16 mouse cellular contexts compared by ENCODE assay signal in genomic region chr6:28841569-28841968, GRCm38 (mm10). TPM values are rescaled to one million over a fixed set of nuclear protein-coding genes. Genes with fewer than 3 reads are reported as not detected.
DNase-seq lines count a peak whose midpoint lies in the region; ATAC-seq and TF ChIP-seq lines count a peak whose summit lies in the region.
"Had no signal": no experiment of that assay in that cellular context is flagged by ENCODE, and none has a peak within 500 bp of the region (broad histone marks: within the 10 kb centered on the region; RNA-seq: fewer than 3 reads in every experiment).

No protein-coding gene starts in this region.

- intact Hi-C loops in gastrocnemius, postnatal 36 days (cut with DNase I) = no loop called here

- no peak for TF ChIP-seq POLR2A in myocyte (IDR thresholded peaks at IDR 0.05; ENCODE audit: insufficient read length, low read depth)

- H3K9me3 ChIP-seq in midbrain, embryonic 13.5 days = no peaks in the 10 kb centered on the region
- no peaks in the 10 kb centered on the region for H3K9me3 ChIP-seq in midbrain, embryonic 16.5 days (replicated peaks; ENCODE audit: control insufficient read depth, low read length, poor library complexity, severe bottlenecking)
- no peaks in the 10 kb centered on the region for H3K9me3 ChIP-seq in heart, embryonic 10.5 days
- H3K9me3 ChIP-seq: heart, embryonic 13.5 days had no signal

- no peak overlapping the region for H3K4me2 ChIP-seq in midbrain, embryonic 13.5 days (replicated peaks)
- no peak overlapping the region for H3K4me2 ChIP-seq in midbrain, embryonic 16.5 days (ENCODE audit: low read length)
- H3K4me2 ChIP-seq in myocyte (ENCODE audit: low read depth) = peak overlapping the region; percentile 35
- H3K4me2 ChIP-seq: heart, embryonic 13.5 days had no signal

- peaks cover 3% of the 10 kb centered on the region for H3K79me2 ChIP-seq in myocyte (ENCODE audit: control insufficient read depth, insufficient read depth)

- 93% methylated on average over 3 of the region's 3 CpGs for WGBS in midbrain, embryonic 13.5 days
- WGBS in midbrain, embryonic 16.5 days = 77% methylated on average over 3 of the region's 3 CpGs
- 86% methylated on average over 3 of the region's 3 CpGs for WGBS in heart, embryonic 10.5 days

- H3ac ChIP-seq in myocyte (ENCODE audit: control insufficient read depth, insufficient read length) = no peak overlapping the region

- H3K4me1 ChIP-seq in midbrain, embryonic 13.5 days (replicated peaks) = peaks cover 40% of the 10 kb centered on the region
- H3K4me1 ChIP-seq in midbrain, embryonic 16.5 days (ENCODE audit: control insufficient read depth, insufficient read depth, low read length) = peaks cover 11% of the 10 kb centered on the region; the same call in 1 of the 2 replicates
- peaks cover 28% of the 10 kb centered on the region for H3K4me1 ChIP-seq in heart, embryonic 10.5 days

- DNase-seq in adrenal gland, postnatal 10 days = peak; percentile 51
- no peak for DNase-seq in adrenal gland, adult 18-20 months (ENCODE audit: low spot score in 2 of 2)
- peak; percentile 68 to 77 for DNase-seq in adrenal gland, postnatal 36 days
- DNase-seq in gastrocnemius, postnatal 36 days = no peak
- no peak for DNase-seq in heart, embryonic 10.5 days (ENCODE audit: low spot score)
- DNase-seq: B cell, adult 2 months; cerebellum, adult 11-12 months; cerebellum, postnatal 36 days; kidney, adult 18-20 months; kidney, postnatal 36 days; lung, postnatal 14 days had no signal

- H3K27ac ChIP-seq in midbrain, embryonic 13.5 days = peak overlapping the region; percentile 84; the same call in 1 of the 2 replicates
- no peak overlapping the region for H3K27ac ChIP-seq in midbrain, embryonic 16.5 days (ENCODE audit: low read length)
- no peak overlapping the region for H3K27ac ChIP-seq in heart, embryonic 10.5 days
- H3K27ac ChIP-seq: heart, embryonic 13.5 days had no signal

- no peak for ATAC-seq in midbrain, embryonic 13.5 days
- no peak for ATAC-seq in midbrain, embryonic 16.5 days

- H3K4me3 ChIP-seq in midbrain, embryonic 13.5 days (replicated peaks) = no peak overlapping the region
- no peak overlapping the region for H3K4me3 ChIP-seq in midbrain, embryonic 16.5 days (ENCODE audit: low read depth, low read length)
- H3K4me3 ChIP-seq in myocyte = no peak overlapping the region
- H3K4me3 ChIP-seq in heart, embryonic 10.5 days = no peak overlapping the region
- H3K4me3 ChIP-seq: heart, embryonic 13.5 days had no signal

- H3K9ac ChIP-seq in midbrain, embryonic 13.5 days (replicated peaks) = no peak overlapping the region
- H3K9ac ChIP-seq in midbrain, embryonic 16.5 days (ENCODE audit: low read depth, low read length) = no peak overlapping the region
- H3K9ac ChIP-seq: heart, embryonic 13.5 days had no signal

- H3K27me3 ChIP-seq in midbrain, embryonic 13.5 days = no peaks in the 10 kb centered on the region
- no peaks in the 10 kb centered on the region for H3K27me3 ChIP-seq in midbrain, embryonic 16.5 days (ENCODE audit: control insufficient read depth, insufficient read depth, low read depth, low read length)
- no peaks in the 10 kb centered on the region for H3K27me3 ChIP-seq in myocyte (ENCODE audit: control insufficient read depth, insufficient read depth, insufficient read length)
- no peaks in the 10 kb centered on the region for H3K27me3 ChIP-seq in heart, embryonic 10.5 days (ENCODE audit: insufficient read depth, poor library complexity, severe bottlenecking)
- H3K27me3 ChIP-seq: heart, embryonic 13.5 days had no signal

- no peaks in the 10 kb centered on the region for H3K36me3 ChIP-seq in midbrain, embryonic 13.5 days
- H3K36me3 ChIP-seq in midbrain, embryonic 16.5 days (ENCODE audit: control insufficient read depth, insufficient read depth, low read length) = no peaks in the 10 kb centered on the region
- H3K36me3 ChIP-seq in myocyte (ENCODE audit: control insufficient read depth, insufficient read depth) = no peaks in the 10 kb centered on the region
- H3K36me3 ChIP-seq in heart, embryonic 10.5 days = no peaks in the 10 kb centered on the region
- H3K36me3 ChIP-seq: heart, embryonic 13.5 days had no signal

TF ChIP-seq in myocyte, 11 proteins besides CTCF, POLR2A, EP300 and RAD21:
- TF ChIP-seq REST (IDR thresholded peaks at IDR 0.05; ENCODE audit: insufficient read depth, insufficient read length) (no peak), POLR2AphosphoS2 (IDR thresholded peaks at IDR 0.05; ENCODE audit: insufficient read length, low read depth) (no peak), MYOG (IDR thresholded peaks at IDR 0.05; ENCODE audit: control insufficient read depth in 1 of 3, insufficient read depth in 1 of 3, insufficient read length in 2 of 3, low read depth in 2 of 3) (no peak), MYOD1 (IDR thresholded peaks at IDR 0.05; ENCODE audit: control insufficient read depth in 1 of 3, insufficient read length in 2 of 3, low read depth in 2 of 3) (no peak), TCF12 (IDR thresholded peaks at IDR 0.05; ENCODE audit: insufficient read depth, poor library complexity, severe bottlenecking) (no peak), USF1 (IDR thresholded peaks at IDR 0.05; ENCODE audit: low read depth) (no peak), SRF (IDR thresholded peaks at IDR 0.05; ENCODE audit: control insufficient read depth, insufficient read length, low read depth) (no peak), E2F4 (IDR thresholded peaks at IDR 0.05; ENCODE audit: insufficient read depth) (no peak)

RNA-seq across cellular contexts. Expression of gene Lrrc4, which starts 10.0 kb away (rescaled TPM):
- total RNA-seq in adrenal gland, postnatal 10 days (2021) = 1 to 10 TPM; 5.2 to 5.9 TPM
- total RNA-seq in adrenal gland, adult 18-20 months (2021) = 10 to 100 TPM; 10.2 to 12.0 TPM
- polyA plus RNA-seq in midbrain, embryonic 13.5 days (2015; fragmentation: Nextera tagmentation; extraction: Ambion mirVana) = 5.1 and 5.3 TPM in 2 replicates
- 6.7 and 6.8 TPM in 2 replicates for polyA plus RNA-seq in midbrain, embryonic 16.5 days (2015; fragmentation: Nextera tagmentation; extraction: Ambion mirVana)
- total RNA-seq in adrenal gland, postnatal 36 days (2021) = 1 to 10 TPM; 5.3 to 9.2 TPM
- polyA plus RNA-seq in myocyte (2012; fragmentation: generic; extraction: Trizol) = 0.72 TPM
- under 1 TPM; 0.20 to 0.44 TPM for total RNA-seq in gastrocnemius, postnatal 36 days (2021)
- polyA plus RNA-seq in heart, embryonic 10.5 days (2016; fragmentation: Nextera tagmentation; extraction: Ambion mirVana) = 0.73 and 0.87 TPM in 2 replicates
- total RNA-seq: hematopoietic stem cell, adult 5-6 weeks had no signal

Comparison
In these comparisons a context has a peak if more than half of its experiments do, and no peak if none do; other contexts are left out.
1. DNase-seq: peak in adrenal gland, postnatal 10 days (single experiment) and adrenal gland, postnatal 36 days (2 of 2); none in adrenal gland, adult 18-20 months (0 of 2), gastrocnemius, postnatal 36 days (0 of 2) and heart, embryonic 10.5 days (single experiment).
2. RNA of gene Lrrc4, which starts 10.0 kb away (total RNA-seq): 10.2 to 12.0 TPM in adrenal gland, adult 18-20 months, 5.3 to 9.2 TPM in adrenal gland, postnatal 36 days and 5.2 to 5.9 TPM in adrenal gland, postnatal 10 days; 0.20 to 0.44 TPM in gastrocnemius, postnatal 36 days; every median in the first group is over 4 times any median in the second.